Mouse (Mus musculus): ENCODE measurements around the gene Rapgef4.

Rapgef4 gene

DNA sequence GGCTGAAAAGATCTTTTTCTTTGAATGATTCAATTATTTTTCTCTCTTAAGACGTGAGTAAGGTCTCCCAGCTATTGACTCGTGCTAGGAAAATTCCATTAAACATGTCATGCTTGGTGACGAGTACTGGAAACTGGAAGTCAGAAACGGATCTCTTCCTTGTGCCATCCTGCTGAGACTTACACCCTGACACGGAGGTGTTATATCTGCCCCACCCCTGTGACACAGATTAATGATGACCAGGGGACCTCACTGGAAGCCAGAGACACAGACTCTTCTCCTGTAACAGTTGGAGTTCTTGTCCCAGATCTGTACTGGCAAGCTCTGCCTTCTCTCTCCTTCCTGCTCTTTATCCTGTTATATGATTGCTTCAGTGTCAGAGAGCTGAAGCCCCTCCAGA is 194.9 kb downstream of the Rapgef4 start:
- in situ Hi-C loops (cut with MboI; ENCODE audit: low sequenced_read_pairs): no loop called here

DNA sequence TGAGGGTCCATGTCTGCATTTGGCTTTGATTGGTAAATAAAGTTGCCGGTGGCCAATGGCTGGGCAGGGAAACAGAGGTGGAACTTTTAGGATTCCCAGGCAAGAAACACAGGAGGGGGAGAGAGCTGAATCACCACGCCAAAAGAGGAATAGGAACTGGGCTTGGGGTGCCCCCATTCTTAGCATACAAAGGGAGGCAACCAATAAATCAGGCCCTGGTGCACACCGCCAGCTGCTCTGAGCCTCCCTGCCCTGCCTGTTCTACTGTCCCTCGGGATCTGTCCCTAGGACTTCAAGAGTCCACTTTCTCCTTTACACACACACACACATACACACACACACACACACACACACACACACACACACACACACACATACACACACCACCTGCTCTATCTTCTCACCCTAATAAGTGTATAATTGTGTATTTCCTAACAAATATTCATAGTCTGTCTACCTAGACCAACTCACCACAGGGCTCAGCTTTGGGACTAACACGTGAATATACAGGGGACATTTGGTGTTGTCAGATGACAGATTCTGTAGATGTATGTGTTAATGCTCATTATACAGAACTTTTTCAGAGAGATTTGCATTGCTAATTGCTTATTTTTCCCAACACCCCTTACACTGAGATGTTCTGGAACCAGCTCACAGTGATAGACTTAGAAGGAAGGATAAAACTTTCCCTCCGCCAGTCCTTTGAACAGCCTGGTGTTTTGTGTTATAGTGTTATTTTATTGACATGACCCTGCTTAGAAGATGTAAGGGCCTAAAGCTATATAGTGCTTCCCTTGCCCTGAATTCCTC is 196.4 kb downstream of the Rapgef4 start:
- in situ Hi-C loops (cut with MboI; ENCODE audit: low sequenced_read_pairs): no loop called here

DNA sequence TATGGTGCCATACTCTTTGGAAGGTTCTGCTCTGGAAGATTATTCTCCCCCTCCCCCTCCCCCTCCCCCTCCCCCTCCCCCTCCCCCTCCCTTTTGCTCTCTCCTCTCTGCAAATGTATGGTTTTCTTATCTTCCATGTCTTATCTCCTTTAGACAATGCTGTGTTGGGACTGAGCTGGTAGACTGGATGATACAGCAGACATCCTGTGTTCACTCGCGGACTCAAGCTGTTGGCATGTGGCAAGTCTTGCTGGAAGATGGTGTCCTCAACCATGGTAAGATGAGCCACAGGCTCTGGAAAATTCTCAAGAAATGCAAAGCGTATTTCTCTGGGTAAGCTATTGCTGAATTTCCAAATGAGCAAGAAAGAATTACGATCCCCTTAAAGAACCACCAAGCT is 197.0 kb downstream of the Rapgef4 start:
- in situ Hi-C loops (cut with MboI; ENCODE audit: low sequenced_read_pairs): no loop called here

DNA sequence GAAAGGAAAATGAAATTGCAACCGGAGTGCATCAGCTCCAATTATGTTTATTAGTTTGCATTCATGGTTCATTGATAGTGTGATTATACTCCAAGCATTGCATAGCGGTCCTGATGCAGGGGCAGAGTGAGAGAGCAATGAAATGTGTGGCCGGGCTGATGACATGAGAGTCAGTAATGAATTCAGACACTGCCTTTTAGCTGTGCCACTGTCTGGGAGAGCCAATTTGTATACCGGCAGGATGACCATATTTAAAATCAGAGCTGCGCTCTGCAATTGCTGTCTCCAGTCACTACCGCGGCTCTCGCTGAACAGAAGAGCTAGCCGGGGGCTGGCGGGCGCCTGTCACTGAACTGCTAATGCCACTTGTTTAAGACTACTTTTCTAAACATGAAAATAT is 197.5 kb downstream of the Rapgef4 start:
- in situ Hi-C loops (cut with MboI; ENCODE audit: low sequenced_read_pairs): no loop called here

DNA sequence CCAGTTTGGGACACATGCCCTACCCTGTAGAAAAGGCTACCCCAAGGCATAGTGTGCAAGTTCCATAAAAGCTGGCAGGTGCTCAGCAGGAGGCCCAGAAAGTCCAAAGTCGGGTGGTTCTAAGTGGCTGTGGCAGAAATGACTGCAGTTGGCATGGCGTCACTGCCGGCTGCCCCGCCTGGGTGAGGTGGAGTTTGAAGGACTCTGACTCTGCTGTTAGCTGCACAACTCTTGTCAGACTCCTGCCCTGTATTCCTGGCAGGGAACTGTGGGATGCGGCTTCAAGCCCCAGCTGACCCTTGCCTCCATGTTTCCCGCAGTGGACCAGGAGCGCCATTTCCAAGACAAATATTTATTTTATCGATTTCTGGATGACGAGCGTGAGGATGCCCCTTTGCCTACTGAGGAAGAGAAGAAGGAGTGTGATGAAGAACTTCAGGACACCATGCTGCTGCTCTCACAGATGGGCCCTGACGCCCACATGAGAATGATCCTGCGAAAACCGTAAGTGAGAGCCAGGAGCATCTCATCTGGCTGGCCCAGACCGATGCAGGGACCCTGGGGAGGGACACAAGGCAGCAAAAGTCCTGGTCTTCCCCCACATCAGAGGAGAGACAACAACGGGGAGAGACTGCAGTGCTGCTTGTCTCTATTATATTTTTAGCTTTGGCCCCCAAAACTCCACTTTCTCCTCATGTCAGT is 198.7 kb downstream of the Rapgef4 start:
- in situ Hi-C loops (cut with MboI; ENCODE audit: low sequenced_read_pairs): no loop called here

DNA sequence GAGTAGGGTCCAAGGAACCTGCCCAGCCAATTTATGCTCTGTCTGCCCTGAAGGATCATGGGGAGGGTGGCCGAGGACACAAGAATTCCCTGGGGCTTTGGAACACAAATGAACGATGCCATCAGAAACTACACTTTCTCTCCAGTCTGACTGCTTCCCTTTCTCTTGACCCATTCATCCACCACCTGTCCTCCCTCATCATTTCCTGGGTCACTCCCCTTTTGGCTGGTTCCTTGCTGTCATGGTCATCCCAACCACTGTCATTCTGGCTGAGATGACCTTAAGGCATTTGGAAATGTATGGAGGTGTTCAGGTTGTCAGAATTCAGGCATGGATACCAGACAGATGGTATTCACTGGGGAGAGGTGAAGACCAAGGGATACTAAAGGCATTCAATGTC is 200.4 kb downstream of the Rapgef4 start:
- in situ Hi-C loops (cut with MboI; ENCODE audit: low sequenced_read_pairs): no loop called here

DNA sequence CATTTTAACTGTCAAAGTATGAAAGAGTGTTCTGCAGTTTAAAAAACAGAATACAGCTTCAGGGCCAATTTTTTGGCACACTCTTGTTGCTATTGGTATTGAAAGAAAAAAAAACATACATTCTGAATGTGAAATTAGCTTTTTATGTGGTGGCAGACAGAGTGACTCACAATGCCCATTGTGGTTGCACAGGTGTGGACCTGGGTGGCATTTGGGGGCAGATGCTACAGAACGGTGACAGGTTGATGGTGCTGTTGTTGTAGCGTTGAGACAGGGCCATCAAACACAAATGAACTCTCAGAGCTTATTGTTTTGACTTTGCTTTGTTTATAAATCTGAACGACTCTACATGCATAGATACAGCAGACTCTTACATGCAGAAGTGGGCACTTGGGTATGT is 202.7 kb downstream of the Rapgef4 start:
- in situ Hi-C loops (cut with MboI; ENCODE audit: low sequenced_read_pairs): no loop called here

DNA sequence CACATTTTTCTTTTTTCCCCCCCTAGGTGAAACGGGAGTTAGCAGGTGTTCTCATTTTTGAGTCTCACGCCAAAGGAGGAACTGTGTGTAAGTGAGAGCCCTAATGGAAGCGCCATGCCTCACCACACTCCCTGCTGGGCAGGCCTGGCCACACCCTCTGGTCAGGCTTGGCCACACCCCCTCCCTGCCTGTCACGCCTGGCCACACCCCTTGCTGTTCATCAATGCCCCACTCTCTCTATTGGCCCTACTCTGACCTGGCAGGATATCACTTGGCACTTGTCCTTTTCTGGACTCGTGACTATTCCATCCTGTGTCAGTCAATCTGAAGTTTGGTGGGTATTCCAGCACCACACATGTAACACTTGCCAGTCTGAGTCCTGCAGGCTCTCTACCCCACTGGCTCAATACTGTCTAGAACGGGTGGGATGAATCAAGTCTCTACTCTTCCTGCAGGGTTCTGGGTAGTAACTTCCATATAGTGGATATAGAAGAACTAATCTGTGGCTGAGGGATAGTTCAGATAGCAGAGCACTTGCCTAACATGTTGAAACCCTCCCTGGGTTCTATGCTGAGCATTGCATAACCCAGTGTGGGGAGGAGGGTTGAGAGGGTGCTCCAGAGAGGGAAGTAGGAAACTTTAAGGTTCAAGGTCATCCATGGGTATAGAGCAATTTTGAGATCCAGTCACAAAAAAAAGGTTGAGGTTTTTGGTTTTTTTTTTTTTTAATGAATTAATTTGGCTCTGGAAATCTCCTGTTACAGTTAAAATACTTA is 215.3 kb downstream of the Rapgef4 start:
- in situ Hi-C loops (cut with MboI; ENCODE audit: low sequenced_read_pairs): no loop called here

DNA sequence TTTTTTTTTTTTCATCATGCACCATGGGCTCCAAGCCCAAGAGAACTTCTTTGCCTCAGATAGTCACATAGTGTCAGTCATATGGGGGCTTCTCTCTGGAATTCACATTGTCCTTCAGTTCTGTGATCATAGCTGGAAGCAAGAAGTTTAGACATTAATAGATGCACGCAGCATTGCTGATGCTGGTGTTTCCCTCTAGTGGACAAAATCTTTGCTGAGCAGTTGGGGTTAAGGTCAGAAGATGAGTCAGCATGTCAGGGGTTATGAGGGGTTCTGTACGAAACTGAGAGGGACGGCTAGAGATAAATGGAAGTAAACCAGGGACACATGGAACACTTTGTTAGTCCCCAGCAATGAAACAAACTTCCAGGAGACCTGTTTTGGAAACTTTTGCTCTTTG is 216.0 kb downstream of the Rapgef4 start:
- in situ Hi-C loops (cut with MboI; ENCODE audit: low sequenced_read_pairs): no loop called here

DNA sequence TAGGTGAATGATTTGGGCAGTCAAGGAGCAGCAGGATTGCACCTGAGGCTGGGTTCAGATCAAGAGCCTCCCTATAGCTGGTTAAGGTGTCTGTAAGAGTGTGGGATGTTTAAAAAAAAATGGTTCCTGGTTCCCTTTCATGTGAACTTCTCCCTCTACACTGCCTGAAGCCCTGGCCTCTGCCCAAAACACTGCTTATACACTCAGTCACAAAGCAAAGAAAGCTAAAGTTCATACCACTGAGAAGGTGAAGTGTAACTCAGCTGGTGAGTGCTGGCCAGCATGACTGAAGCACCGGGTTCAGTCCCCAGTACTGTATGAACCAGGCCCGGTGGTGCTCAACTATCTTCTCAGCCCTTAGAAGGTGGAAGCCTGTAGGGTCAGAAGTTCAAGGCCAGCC is 218.4 kb downstream of the Rapgef4 start:
- in situ Hi-C loops (cut with MboI; ENCODE audit: low sequenced_read_pairs): no loop called here

DNA sequence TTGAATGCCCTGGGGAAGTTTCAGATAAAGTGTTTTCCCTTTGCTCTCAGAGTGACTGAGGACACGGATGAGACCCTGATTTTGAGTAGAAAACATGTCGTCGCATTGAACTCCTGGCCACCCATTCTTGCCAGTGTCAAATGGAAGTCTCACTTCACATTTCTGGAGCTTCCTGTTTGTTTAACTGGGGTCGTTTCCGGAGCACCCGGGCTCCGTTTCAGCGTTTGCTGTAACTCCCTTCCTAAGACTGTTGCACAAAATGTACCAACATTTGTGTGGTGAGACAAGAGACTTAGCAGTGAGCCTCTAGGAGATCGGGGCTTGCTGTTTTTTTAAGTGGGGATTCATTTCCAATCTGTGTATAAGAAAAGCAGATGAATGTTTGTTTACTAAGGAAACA is 220.5 kb downstream of the Rapgef4 start:
- in situ Hi-C loops (cut with MboI; ENCODE audit: low sequenced_read_pairs): no loop called here

DNA sequence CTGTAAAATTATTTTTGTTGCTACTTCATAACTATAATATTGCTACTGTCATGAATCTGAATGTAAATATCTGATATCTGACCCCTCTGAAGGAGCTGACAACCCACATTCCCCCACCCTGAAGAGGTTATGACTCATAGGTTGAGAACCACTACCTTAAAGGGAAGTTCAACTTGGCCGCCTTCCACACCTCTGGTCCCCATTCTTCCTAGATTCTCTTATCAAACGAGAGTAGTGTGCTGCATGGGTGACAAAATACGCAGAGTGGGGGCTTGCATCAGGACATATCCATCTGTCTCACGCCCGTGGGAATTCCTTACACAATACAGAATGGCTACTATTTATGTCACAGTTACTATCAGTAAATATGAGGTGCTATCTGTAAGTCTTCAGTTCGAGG is 221.2 kb downstream of the Rapgef4 start:
- in situ Hi-C loops (cut with MboI; ENCODE audit: low sequenced_read_pairs): no loop called here

DNA sequence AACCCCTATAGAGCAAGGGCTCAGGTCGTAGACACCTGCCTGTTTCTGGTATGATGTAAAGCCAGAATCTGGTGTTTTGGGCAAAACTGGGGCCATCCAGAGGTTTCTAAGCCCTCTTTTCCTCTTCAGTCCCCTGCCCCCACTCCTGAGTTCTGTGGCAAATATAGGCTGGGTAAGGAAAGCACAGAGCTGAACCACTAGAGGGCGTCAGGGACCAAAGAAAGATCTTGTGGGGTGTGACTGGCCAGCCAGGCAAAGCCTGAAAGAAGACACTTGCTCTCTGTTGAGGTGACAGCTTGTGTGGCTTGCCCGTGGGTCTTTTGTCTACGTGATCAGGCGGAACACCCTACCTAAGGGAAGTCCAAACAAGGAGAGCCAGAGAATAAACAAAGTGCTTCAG is 222.6 kb downstream of the Rapgef4 start:
- in situ Hi-C loops (cut with MboI; ENCODE audit: low sequenced_read_pairs): no loop called here

DNA sequence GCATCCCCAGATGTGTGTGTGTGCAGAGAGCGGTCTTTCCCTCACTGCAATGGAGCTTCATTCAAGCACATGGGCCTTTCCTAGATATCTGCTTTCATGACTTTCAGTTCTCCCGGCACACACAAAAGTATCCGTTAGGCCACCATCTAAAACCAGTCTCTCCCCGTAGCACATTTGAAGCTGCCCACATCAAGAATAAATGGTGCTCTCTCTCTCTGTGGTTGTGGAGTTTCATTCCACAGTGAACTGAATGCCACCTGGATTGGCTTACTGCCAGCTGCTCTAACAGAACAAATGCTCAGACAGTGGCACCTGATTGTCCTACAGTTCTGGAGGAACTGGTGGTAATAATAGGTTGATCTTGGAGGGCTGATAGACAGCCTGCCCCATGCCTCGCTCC is 224.8 kb downstream of the Rapgef4 start:
- in situ Hi-C loops (cut with MboI; ENCODE audit: low sequenced_read_pairs): no loop called here

DNA sequence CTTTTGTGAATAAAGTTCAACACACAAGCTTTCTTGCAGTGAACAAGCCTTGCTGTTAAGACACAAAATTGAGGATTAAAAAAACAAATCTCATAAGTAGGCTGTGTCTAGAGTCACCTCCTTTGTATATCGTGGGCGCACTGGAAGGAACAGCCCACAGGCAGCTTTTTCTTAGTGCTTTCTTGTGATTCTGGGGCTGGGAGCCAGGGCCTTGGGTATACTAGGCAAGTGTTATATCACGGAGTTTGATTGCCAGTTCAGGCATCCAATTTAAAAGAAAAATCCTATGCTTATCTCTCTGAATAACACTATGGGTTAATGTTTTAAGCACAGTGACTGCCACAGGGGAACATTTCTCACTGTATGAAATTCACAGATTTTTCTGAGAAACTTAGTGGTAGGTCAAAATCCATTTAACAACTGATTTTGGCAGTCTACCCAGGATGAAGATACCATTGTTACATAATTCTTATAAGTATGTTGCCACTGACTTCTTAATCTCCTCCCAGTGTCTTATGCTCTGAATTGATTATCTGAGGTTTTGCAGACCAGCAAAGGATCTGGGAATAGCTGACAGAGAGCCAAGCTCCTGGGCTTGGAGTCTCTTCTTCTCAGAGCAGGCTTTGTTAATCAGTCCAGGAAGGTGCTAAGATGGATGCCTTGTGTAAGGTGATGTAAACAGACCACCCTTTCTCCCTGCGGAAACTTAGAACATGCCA is 225.6 kb downstream of the Rapgef4 start:
- in situ Hi-C loops (cut with MboI; ENCODE audit: low sequenced_read_pairs): no loop called here

DNA sequence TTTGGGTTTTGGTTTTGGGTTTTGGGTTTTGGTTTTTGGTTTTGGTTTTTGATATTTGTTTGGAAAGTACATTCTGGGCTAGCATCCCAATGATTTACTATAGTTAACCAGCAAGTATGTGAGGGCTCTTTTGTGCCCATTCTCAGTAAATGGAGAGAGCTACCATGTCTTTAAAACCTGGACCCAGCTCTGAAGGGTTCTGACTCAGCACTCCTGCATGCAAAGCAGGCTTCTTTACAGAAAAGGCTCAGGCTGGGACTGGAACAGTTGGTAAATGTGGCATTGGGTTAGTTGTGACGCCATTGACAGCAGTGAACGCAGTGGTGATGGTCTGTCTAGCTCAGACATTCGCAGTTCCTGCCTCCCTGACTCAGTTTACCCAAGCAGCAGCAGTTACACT is 236.3 kb downstream of the Rapgef4 start:
- in situ Hi-C loops (cut with MboI; ENCODE audit: low sequenced_read_pairs): no loop called here

DNA sequence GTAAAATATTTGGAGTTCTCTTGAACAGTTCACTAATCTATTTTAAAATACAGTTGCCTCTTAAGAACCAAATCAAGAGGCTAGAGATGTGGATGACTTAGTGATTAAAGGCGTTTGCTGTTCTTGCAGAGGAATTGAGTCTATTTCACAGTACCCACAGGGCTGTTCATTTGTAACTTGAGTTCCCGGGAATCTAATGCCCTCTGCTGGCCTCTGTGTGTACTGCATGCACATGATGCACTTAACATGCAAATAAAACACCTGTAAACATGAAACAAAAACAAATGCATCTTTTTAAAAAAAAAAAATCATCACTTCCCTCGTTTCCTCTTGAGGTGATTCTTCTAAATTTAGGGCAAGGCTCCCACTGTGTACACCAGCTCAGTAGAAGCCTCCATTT is 238.9 kb downstream of the Rapgef4 start:
- in situ Hi-C loops (cut with MboI; ENCODE audit: low sequenced_read_pairs): no loop called here

DNA sequence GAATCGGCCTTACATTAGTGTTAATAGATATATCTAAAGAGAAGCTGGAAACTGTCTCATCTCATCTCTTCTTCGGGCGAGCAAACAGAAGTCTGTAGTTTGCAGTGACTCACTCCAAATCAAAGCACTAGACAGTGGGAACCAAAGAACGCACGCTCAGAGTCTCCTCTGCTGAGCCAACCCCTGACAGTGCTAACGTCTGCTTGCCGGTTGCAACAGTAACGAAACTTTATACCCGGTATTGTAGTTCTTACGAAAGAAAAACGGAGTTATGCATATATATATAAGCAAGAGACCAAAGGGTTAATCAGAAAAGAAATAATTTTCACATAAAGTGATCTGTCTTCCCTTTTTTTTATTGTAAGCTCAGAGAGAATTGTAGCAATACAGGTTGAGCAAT is 240.2 kb downstream of the Rapgef4 start:
- in situ Hi-C loops (cut with MboI; ENCODE audit: low sequenced_read_pairs): no loop called here

DNA sequence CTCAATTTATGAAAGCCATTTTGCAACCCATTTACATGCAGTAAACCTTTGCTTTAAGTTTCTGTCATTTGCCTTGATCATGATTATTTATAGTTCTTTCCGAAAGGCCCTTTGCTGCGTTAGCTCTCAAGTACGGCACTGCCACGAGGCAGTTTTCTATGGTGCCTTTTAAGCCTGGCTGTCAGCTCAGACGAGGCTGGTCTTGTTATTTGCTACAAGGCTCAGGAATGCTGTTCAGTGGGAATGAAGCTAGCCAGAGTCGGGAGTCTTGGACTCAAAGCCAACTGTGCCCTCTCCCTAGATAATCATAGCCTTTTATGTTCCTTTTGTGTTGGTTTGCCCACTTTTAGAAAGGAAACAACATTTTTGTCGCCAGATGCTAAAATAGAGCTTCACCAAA is 240.7 kb downstream of the Rapgef4 start:
- in situ Hi-C loops (cut with MboI; ENCODE audit: low sequenced_read_pairs): no loop called here

DNA sequence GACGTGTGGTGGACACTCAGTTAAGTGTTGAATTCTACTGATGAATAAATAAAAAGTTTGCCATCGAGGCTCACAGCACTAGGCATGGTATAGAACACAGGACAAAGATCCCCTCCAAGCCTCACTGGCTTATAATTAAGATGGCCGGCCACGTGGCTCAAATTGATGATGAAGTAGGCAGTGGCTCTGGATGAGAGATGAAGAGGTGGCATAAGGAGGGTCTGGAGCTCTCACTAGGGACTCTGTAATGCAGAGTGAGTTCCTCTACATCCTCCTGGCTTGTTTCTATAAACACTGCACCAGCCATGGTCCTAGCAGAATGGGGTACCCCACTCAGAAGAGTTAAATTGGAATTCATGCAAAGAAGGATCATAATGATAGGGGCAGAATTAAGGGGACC is 241.2 kb downstream of the Rapgef4 start:
- in situ Hi-C loops (cut with MboI; ENCODE audit: low sequenced_read_pairs): no loop called here

DNA sequence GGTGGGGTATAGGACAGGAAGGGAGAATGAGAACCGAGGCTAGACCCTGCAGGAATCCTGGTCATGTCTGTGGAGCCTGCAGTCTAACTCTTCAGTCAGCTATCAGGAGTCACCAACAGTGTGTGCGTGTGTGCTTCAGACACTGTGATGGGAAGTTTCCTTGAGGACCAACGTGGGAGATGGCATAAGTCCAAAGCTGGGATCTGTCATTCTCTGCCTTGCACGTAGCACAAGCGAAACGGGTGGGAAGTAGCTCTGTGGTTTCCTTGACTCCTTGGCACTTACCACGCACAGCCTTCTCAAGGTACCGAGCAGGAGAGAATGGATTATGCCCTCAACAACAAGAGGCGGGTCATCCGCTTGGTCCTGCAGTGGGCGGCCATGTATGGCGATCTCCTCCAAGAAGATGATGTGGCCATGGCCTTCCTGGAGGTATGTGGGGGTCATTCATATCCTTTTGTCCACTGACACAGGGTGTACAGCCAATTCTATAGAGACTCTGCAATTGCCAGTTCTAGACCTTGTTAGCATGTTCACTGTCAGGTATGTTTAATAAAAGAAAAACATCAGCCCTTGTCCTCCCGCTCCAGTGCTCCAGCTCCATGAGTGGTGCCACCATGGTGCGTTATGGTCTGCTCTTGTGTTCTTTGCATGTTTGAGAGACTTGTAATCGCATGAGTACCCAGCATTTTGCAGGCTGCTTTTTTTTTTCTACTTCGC is 241.9 kb downstream of the Rapgef4 start:
- in situ Hi-C loops (cut with MboI; ENCODE audit: low sequenced_read_pairs): no loop called here

Measured in CH12F3 (cell line).